Mouse (Mus musculus): ENCODE data around the gene Rnf222.

- TF ChIP-seq CTCF (IDR thresholded peaks at IDR 0.05; ENCODE audit: insufficient read depth, low read depth, low read length): no peak
- 0 out of 2 replicates have a peak, but pooled peaks have one; percentile 28 for TF ChIP-seq POLR2A (IDR thresholded peaks at IDR 0.05; ENCODE audit: insufficient read depth, low read depth, low read length)
Measured at GRCm38 (mm10) chr11:68939451-68940304, 51.3 kb downstream of the Rnf222 start.
